Mouse (Mus musculus): ENCODE data around the gene Socs7.

GRCm38 (mm10) chr11:97383017-97383416 is 20.7 kb downstream of the Socs7 start:
- TF ChIP-seq CTCF (IDR thresholded peaks at IDR 0.05; ENCODE audit: borderline replicate concordance, extremely low read depth, insufficient read depth, insufficient read length) (no peak), POLR2A (IDR thresholded peaks at IDR 0.05; ENCODE audit: borderline replicate concordance, extremely low read depth, insufficient read depth, insufficient read length, poor library complexity, severe bottlenecking) (no peak)
